Mouse (Mus musculus): ENCODE data around the gene Kidins220. TPM values are rescaled to one million over a fixed set of nuclear protein-coding genes. Genes with fewer than 3 reads are reported as not detected.

Kidins220 gene
- polyA plus RNA-seq, 1 experiment from 2014 or later = 46.4 TPM

DNA sequence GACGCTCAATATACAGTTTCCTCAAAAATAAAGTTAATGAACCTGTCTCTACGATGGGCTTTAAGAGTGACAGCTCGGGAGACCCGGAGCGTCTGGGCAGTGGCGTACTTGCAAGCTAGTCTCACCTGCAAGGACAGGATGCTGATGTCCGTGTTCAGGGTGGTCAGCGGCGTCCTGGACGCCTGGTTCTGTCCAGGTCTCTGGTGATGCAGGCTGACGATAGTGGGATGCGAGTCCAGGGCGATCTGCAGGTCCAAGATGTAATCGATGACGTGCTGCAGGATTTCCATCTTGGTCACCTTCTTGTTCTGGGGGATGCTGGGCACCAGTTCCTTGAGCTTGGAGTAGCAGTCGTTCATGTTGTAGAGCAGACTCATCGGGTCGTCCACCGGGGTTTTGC, 120.8 kb downstream of the Kidins220 start:
- H3K4me1 ChIP-seq (ENCODE audit: control insufficient read depth, insufficient read depth, low read length) = peaks cover 27% of the 10 kb centered on the region; the same call in 1 of the 2 replicates
- H3K4me3 ChIP-seq (ENCODE audit: low read depth, low read length) = peak overlapping the region; percentile 74
- H3K4me2 ChIP-seq = peak overlapping the region; percentile 90
- H3K27me3 ChIP-seq (ENCODE audit: control insufficient read depth, insufficient read depth, low read length) = no peaks in the 10 kb centered on the region
- H3K27ac ChIP-seq (ENCODE audit: low read depth, low read length) = peak overlapping the region; percentile 86
- H3K9me3 ChIP-seq (replicated peaks; ENCODE audit: control insufficient read depth, low read length) = no peaks in the 10 kb centered on the region
- WGBS (ENCODE audit: insufficient replicate concordance) = under 1% methylated on average over 19 of the region's 19 CpGs
- ATAC-seq (replicated peaks; ENCODE audit: insufficient number of reproducible peaks, low FRiP score, low TSS enrichment) = no peak
- peak overlapping the region; percentile 74 for H3K9ac ChIP-seq (ENCODE audit: low read depth, low read length)
- H3K36me3 ChIP-seq (ENCODE audit: control insufficient read depth, insufficient read depth, low read length) = no peaks in the 10 kb centered on the region; the same call in 1 of the 2 replicates

DNA sequence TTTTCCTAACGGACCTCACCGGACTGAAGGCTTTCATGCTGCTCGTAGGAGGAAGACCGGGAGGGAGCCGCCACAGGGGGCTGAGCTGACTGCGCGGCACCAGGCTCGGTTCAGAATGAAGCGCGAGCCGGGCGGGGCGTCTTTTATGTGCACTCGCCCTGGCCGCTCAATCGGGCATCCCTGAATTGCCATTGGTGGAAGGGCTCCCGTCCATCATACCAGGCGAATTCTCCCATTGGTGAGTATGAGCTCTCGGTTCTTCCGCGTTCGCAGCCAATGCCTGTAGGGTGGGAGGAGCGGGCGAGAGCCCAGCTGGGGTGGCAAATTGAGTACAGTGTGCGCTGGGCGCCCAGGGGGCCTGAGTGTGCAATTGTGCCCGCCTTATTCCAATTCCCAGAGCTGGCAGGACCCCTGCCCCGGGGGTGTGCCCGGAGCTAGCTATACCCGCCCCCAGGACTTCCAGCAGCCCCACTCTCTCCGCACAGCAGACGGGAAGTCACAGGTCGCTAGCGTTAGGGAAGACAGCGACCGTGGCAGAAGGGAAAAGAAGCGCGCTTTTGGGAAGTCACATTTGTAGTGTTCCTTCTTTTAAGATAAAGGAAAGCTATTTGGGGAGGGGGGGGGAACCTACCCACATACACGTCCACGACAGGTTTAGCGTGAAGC, 121.4 kb downstream of the Kidins220 start:
- peaks cover 27% of the 10 kb centered on the region for H3K4me1 ChIP-seq (ENCODE audit: control insufficient read depth, insufficient read depth, low read length)
- H3K27ac ChIP-seq (ENCODE audit: low read depth, low read length) = peak overlapping the region; percentile 93
- H3K9me3 ChIP-seq (replicated peaks; ENCODE audit: control insufficient read depth, low read length) = no peaks in the 10 kb centered on the region
- peak; percentile 81 for ATAC-seq (replicated peaks; ENCODE audit: insufficient number of reproducible peaks, low FRiP score, low TSS enrichment)
- under 1% methylated on average over 41 of the region's 41 CpGs for WGBS (ENCODE audit: insufficient replicate concordance)
- peak overlapping the region; percentile 78 for H3K9ac ChIP-seq (ENCODE audit: low read depth, low read length)
- peak overlapping the region; percentile 90 for H3K4me2 ChIP-seq
- peak overlapping the region; percentile 74 for H3K4me3 ChIP-seq (ENCODE audit: low read depth, low read length)
- H3K36me3 ChIP-seq (ENCODE audit: control insufficient read depth, insufficient read depth, low read length) = no peaks in the 10 kb centered on the region; the same call in 1 of the 2 replicates
- H3K27me3 ChIP-seq (ENCODE audit: control insufficient read depth, insufficient read depth, low read length) = no peaks in the 10 kb centered on the region

DNA sequence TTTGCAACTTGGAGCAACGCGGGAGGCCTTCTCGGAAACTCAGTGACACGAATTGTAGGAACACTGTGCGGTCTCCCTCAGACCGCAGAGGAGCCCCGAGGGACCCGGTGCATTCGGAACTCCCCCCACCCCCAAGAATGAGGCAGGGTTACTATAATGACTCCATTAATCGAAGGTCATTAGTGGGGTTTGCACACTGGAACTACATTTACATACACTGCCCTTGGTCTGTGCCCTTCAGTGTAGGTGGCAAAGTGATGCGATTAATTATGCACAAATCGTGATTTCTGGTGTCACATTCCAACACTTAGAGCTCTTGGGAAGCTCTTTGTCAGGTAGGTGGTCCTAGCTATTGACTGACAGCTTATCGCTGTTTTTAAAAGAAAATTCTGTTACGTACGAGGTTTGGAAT, 121.9 kb downstream of the Kidins220 start:
- peaks cover 26% of the 10 kb centered on the region for H3K4me1 ChIP-seq (ENCODE audit: control insufficient read depth, insufficient read depth, low read length)
- ATAC-seq (replicated peaks; ENCODE audit: insufficient number of reproducible peaks, low FRiP score, low TSS enrichment) = no peak
- H3K27ac ChIP-seq (ENCODE audit: low read depth, low read length) = peak overlapping the region; percentile 93
- no peaks in the 10 kb centered on the region; the same call in 1 of the 2 replicates for H3K36me3 ChIP-seq (ENCODE audit: control insufficient read depth, insufficient read depth, low read length)
- peak overlapping the region; percentile 74 for H3K4me3 ChIP-seq (ENCODE audit: low read depth, low read length)
- H3K27me3 ChIP-seq (ENCODE audit: control insufficient read depth, insufficient read depth, low read length) = no peaks in the 10 kb centered on the region
- peak overlapping the region; percentile 90 for H3K4me2 ChIP-seq
- H3K9ac ChIP-seq (ENCODE audit: low read depth, low read length) = peak overlapping the region; percentile 78
- no peaks in the 10 kb centered on the region for H3K9me3 ChIP-seq (replicated peaks; ENCODE audit: control insufficient read depth, low read length)
- WGBS (ENCODE audit: insufficient replicate concordance) = under 1% methylated on average over 15 of the region's 15 CpGs

GRCm38 (mm10) chr12:25097052-25097209, 122.2 kb downstream of the Kidins220 start, which contains the start of gene Id2:
Id2 (minus strand) TSS chr12:25097140.
- ATAC-seq (replicated peaks; ENCODE audit: insufficient number of reproducible peaks, low FRiP score, low TSS enrichment) = no peak
- no peaks in the 10 kb centered on the region for H3K27me3 ChIP-seq (ENCODE audit: control insufficient read depth, insufficient read depth, low read length)
- 0% methylated on average over 1 of the region's 1 CpGs for WGBS (ENCODE audit: insufficient replicate concordance)
- peaks cover 24% of the 10 kb centered on the region for H3K4me1 ChIP-seq (ENCODE audit: control insufficient read depth, insufficient read depth, low read length)
- H3K4me3 ChIP-seq (ENCODE audit: low read depth, low read length) = peak within 1 kb of the TSS; percentile 74
- H3K9me3 ChIP-seq (replicated peaks; ENCODE audit: control insufficient read depth, low read length) = no peaks in the 10 kb centered on the region
- H3K4me2 ChIP-seq = peak within 1 kb of the TSS; percentile 90
- no peaks in the 10 kb centered on the region; the same call in 1 of the 2 replicates for H3K36me3 ChIP-seq (ENCODE audit: control insufficient read depth, insufficient read depth, low read length)
- H3K27ac ChIP-seq (ENCODE audit: low read depth, low read length) = peak within 1 kb of the TSS; percentile 93
- H3K9ac ChIP-seq (ENCODE audit: low read depth, low read length) = peak within 1 kb of the TSS; percentile 78

- Histone ChIP-seq H3K4me3 (ENCODE audit: low read depth, low read length) (peak overlapping the region; percentile 74), H3K4me2 (peak overlapping the region; percentile 90), H3K27me3 (ENCODE audit: control insufficient read depth, insufficient read depth, low read length) (no peaks in the 10 kb centered on the region), H3K9me3 (replicated peaks; ENCODE audit: control insufficient read depth, low read length) (no peaks in the 10 kb centered on the region), H3K4me1 (ENCODE audit: control insufficient read depth, insufficient read depth, low read length) (peaks cover 22% of the 10 kb centered on the region), H3K27ac (ENCODE audit: low read depth, low read length) (peak overlapping the region; percentile 93), H3K36me3 (ENCODE audit: control insufficient read depth, insufficient read depth, low read length) (no peaks in the 10 kb centered on the region; the same call in 1 of the 2 replicates), H3K9ac (ENCODE audit: low read depth, low read length) (peak overlapping the region; percentile 78)
- 6% methylated on average over 28 of the region's 28 CpGs for WGBS (ENCODE audit: insufficient replicate concordance)
- ATAC-seq (replicated peaks; ENCODE audit: insufficient number of reproducible peaks, low FRiP score, low TSS enrichment) = no peak
Observed at GRCm38 (mm10) chr12:25097210-25098160, 122.8 kb downstream of the Kidins220 start.

DNA sequence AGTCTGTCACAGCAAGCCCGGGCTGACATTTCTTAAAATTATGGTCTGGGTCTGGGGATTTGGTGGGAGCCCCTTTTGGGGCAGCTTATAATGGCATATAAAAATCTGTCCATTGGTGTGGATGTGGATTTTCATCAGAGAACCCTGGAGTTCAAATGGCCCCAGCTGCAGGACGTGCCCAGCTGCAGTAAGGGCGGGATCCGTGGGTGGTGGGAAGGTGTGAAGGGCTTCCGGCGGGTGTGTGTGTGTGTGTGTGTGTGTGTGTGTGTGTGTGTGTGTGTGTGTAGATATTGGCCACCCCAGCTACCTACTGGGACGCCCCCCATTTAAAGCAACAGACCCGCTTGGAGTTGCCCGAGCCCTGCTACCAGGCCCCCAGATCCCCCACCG, 123.4 kb downstream of the Kidins220 start:
- peak overlapping the region; percentile 74 for H3K4me3 ChIP-seq (ENCODE audit: low read depth, low read length)
- no peaks in the 10 kb centered on the region; the same call in 1 of the 2 replicates for H3K36me3 ChIP-seq (ENCODE audit: control insufficient read depth, insufficient read depth, low read length)
- peak overlapping the region; percentile 90 for H3K4me2 ChIP-seq
- WGBS (ENCODE audit: insufficient replicate concordance) = 1% methylated on average over 10 of the region's 10 CpGs
- H3K27ac ChIP-seq (ENCODE audit: low read depth, low read length) = peak overlapping the region; percentile 93
- H3K9ac ChIP-seq (ENCODE audit: low read depth, low read length) = peak overlapping the region; percentile 78
- H3K4me1 ChIP-seq (ENCODE audit: control insufficient read depth, insufficient read depth, low read length) = peaks cover 16% of the 10 kb centered on the region
- ATAC-seq (replicated peaks; ENCODE audit: insufficient number of reproducible peaks, low FRiP score, low TSS enrichment) = no peak
- H3K9me3 ChIP-seq (replicated peaks; ENCODE audit: control insufficient read depth, low read length) = no peaks in the 10 kb centered on the region
- no peaks in the 10 kb centered on the region for H3K27me3 ChIP-seq (ENCODE audit: control insufficient read depth, insufficient read depth, low read length)

DNA sequence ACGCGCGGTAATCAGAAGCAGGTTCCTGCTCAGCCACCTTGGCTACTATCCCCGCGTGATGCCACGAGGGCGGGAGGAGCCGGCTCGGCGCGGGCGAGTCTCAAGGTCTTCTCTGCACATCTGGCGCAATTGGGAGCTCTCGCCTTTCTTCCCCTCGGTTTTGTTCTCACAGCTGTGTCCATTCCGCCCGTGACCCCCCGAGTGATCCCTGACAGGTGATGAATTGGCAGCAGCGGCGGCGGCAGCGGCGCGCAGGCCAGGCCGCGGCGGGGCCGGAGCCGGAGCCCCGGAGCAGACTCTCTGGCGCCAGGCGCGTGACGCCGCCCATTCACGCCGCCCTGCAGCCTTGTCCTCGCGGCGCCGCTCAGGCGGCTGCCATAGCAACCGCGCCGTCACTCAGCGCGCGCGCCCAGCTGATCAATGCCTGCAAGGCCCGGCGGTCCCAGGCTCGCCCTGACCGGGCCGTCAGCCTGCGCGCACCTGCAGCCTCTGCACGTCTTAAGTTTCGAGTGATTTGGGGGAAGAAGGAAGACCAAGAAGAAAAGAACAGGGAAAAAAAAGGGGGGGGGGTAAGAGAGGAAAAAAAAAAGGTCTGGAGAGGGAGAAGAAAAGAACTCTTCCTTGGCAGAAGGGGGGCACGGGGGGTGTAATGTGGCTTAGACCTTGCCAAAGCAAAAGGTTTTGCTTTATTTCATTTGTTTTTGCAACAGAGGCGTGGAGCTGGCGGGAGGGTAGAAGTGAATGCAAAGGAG, 124.0 kb downstream of the Kidins220 start:
- Histone ChIP-seq H3K4me2 (peak overlapping the region; percentile 90), H3K9ac (ENCODE audit: low read depth, low read length) (peak overlapping the region; percentile 78), H3K9me3 (replicated peaks; ENCODE audit: control insufficient read depth, low read length) (no peaks in the 10 kb centered on the region), H3K27ac (ENCODE audit: low read depth, low read length) (peak overlapping the region; percentile 93), H3K4me3 (ENCODE audit: low read depth, low read length) (peak overlapping the region; percentile 74), H3K4me1 (ENCODE audit: control insufficient read depth, insufficient read depth, low read length) (peaks cover 15% of the 10 kb centered on the region), H3K36me3 (ENCODE audit: control insufficient read depth, insufficient read depth, low read length) (no peaks in the 10 kb centered on the region; the same call in 1 of the 2 replicates), H3K27me3 (ENCODE audit: control insufficient read depth, insufficient read depth, low read length) (no peaks in the 10 kb centered on the region)
- ATAC-seq (replicated peaks; ENCODE audit: insufficient number of reproducible peaks, low FRiP score, low TSS enrichment) = peak; percentile 75
- under 1% methylated on average over 61 of the region's 61 CpGs for WGBS (ENCODE audit: insufficient replicate concordance)

DNA sequence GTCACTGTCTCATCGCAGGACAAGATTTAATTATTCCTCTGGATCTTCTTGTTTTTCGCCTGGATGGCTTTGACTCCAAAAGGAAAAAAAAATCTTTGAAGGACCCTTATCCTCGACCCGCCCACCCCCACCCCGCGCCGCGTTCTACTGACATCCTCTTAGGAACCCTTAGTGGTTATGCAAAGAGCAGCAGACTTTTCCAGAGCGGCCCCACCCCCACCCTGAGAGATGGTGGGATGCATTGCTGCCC, 124.5 kb downstream of the Kidins220 start:
- Histone ChIP-seq H3K4me1 (ENCODE audit: control insufficient read depth, insufficient read depth, low read length) (peaks cover 15% of the 10 kb centered on the region), H3K9ac (ENCODE audit: low read depth, low read length) (peak overlapping the region; percentile 78), H3K9me3 (replicated peaks; ENCODE audit: control insufficient read depth, low read length) (no peaks in the 10 kb centered on the region), H3K36me3 (ENCODE audit: control insufficient read depth, insufficient read depth, low read length) (no peaks in the 10 kb centered on the region; the same call in 1 of the 2 replicates), H3K27me3 (ENCODE audit: control insufficient read depth, insufficient read depth, low read length) (no peaks in the 10 kb centered on the region), H3K4me2 (peak overlapping the region; percentile 90), H3K27ac (ENCODE audit: low read depth, low read length) (peak overlapping the region; percentile 93), H3K4me3 (ENCODE audit: low read depth, low read length) (peak overlapping the region; percentile 74)
- WGBS (ENCODE audit: insufficient replicate concordance) = 2% methylated on average over 9 of the region's 9 CpGs
- ATAC-seq (replicated peaks; ENCODE audit: insufficient number of reproducible peaks, low FRiP score, low TSS enrichment) = 0 out of 2 replicates have a peak, but pooled peaks have one; percentile 27

All from heart, embryonic 11.5 days (tissue).